Mouse (Mus musculus): Measurements from ENCODE around the gene Gxylt2.

Gene Gxylt2

GRCm38 (mm10) chr6:100848682-100849375, 144.3 kb downstream of the Gxylt2 start:
- no peak for DNase-seq (ENCODE audit: low spot score in 2 of 2)

- no peak for DNase-seq (ENCODE audit: low spot score in 2 of 2)
Measured at GRCm38 (mm10) chr6:100850671-100851081, 146.1 kb downstream of the Gxylt2 start.

GRCm38 (mm10) chr6:100851083-100851482, 146.5 kb downstream of the Gxylt2 start:
- DNase-seq (ENCODE audit: low spot score in 2 of 2): no peak

Measured in frontal cortex, postnatal 25 days (tissue).